Mouse (Mus musculus) forebrain, embryonic 13.5 days (tissue): Measurements from ENCODE around the gene Defa22. TPM values are rescaled to one million over a fixed set of nuclear protein-coding genes. Genes with fewer than 3 reads are reported as not detected.
"Not testable (repeated sequence)": the region's sequence is repeated elsewhere in the genome, so short reads cannot be mapped to it uniquely, and the experiment has no call there.

Source experiments
- ATAC-seq: fragments of 200-750 bp; cut with Nextera tagmentation; 2 replicates; pipeline ENCODE4 v1.8.0; 2017
- H3K27ac ChIP-seq: fragments of 300-500 bp; sonication (generic); 2 replicates; pipeline ENCODE4 v1.5.1; 2015; ENCODE audit warnings: inconsistent platforms, mild to moderate bottlenecking, moderate library complexity
- H3K27me3 ChIP-seq: fragments of 300-500 bp; sonication (generic); 2 replicates; pipeline ENCODE4 v1.6.1; 2015; ENCODE audit warnings: mild to moderate bottlenecking, inconsistent platforms
- H3K36me3 ChIP-seq: fragments of 300-500 bp; sonication (generic); 2 replicates; pipeline ENCODE4 v1.6.1; 2015; ENCODE audit warnings: mild to moderate bottlenecking, inconsistent platforms; ENCODE audit not compliant: poor library complexity, severe bottlenecking
- H3K4me1 ChIP-seq: fragments of 300-500 bp; sonication (generic); 2 replicates; pipeline ENCODE4 v1.6.1; 2015; ENCODE audit warnings: inconsistent platforms
- H3K4me2 ChIP-seq: fragments of 300-500 bp; sonication (generic); 2 replicates; pipeline ENCODE4 v1.6.1; 2015; ENCODE audit warnings: inconsistent platforms, mild to moderate bottlenecking, moderate library complexity
- H3K4me3 ChIP-seq: fragments of 300-500 bp; sonication (generic); 2 replicates; pipeline ENCODE4 v1.5.1; 2015; ENCODE audit warnings: mild to moderate bottlenecking, inconsistent platforms
- H3K9ac ChIP-seq: fragments of 300-500 bp; sonication (generic); 2 replicates; pipeline ENCODE4 v1.6.1; 2015; ENCODE audit warnings: mild to moderate bottlenecking, inconsistent platforms
- H3K9me3 ChIP-seq: fragments of 300-500 bp; sonication (generic); replicated peaks from 2 replicates; pipeline ENCODE4 v1.6.1; 2016; ENCODE audit warnings: inconsistent platforms
- WGBS: fragments of 180-500 bp; shearing (Covaris S2); methylation state at CpG from one replicate; pipeline ENCODE4 v1.1.7; 2015; 5-methylcytosine and 5-hydroxymethylcytosine counted together
- polyA plus RNA-seq: library from polyadenylated mRNA; unstranded; fragments of >200 nt; fragmentation: Nextera tagmentation; extraction: Ambion mirVana; gene quantifications from 2 replicates; pipeline ENCODE4 v1.2.1, GENCODE M21; 2015

Gene Defa22
- not detected in 2 replicates for polyA plus RNA-seq

DNA sequence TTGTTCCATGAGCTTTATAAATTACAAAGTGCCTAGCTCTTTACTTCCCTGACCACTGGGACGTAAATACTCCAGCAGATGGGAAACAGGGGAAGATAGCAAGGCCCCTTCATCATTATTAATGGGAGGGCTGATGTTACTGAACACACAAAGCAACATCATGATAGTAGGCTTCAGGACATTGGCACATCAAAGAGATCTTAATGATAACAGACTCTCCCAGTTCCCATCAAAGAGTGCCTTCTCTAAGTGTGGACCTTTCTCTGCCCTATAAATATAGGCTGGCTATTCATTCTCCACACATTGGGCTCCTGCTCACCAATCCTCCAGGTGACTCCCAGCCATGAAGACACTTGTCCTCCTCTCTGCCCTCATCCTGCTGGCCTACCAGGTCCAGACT, at the start of gene Defa22:
Gene Defa22 (plus strand): TSS at position 301 of the 400 bp plus-strand sequence.
- H3K4me2 ChIP-seq, H3K4me1 ChIP-seq, ATAC-seq, H3K27ac ChIP-seq, H3K4me3 ChIP-seq, H3K36me3 ChIP-seq, H3K9ac ChIP-seq, H3K27me3 ChIP-seq, H3K9me3 ChIP-seq: not testable (repeated sequence)
- no CpG with 5 or more reads among the region's 1 CpGs for whole genome bisulfite sequencing

GRCm38 (mm10) chr8:21134342-21134741, 27.7 kb upstream of the Defa22 start, which contains the start of gene Defa30:
Gene Defa30 (plus strand): TSS chr8:21134642.
- not testable (repeated sequence) for H3K4me3 ChIP-seq, H3K27ac ChIP-seq, ATAC-seq, H3K4me1 ChIP-seq, H3K9ac ChIP-seq, H3K9me3 ChIP-seq, H3K4me2 ChIP-seq, H3K36me3 ChIP-seq, H3K27me3 ChIP-seq
- WGBS = 58% methylated on average over 3 of the region's 3 CpGs

GRCm38 (mm10) chr8:21191314-21191713, 29.2 kb downstream of the Defa22 start, which contains the start of gene Defa31:
Gene Defa31 (plus strand): TSS chr8:21191614.
- not testable (repeated sequence) for H3K36me3 ChIP-seq, H3K4me1 ChIP-seq, H3K9me3 ChIP-seq, H3K4me3 ChIP-seq, ATAC-seq, H3K27ac ChIP-seq, H3K4me2 ChIP-seq, H3K27me3 ChIP-seq, H3K9ac ChIP-seq
- WGBS = no CpG with 5 or more reads among the region's 1 CpGs

- not testable (repeated sequence) for H3K9me3 ChIP-seq, H3K4me3 ChIP-seq, H3K27me3 ChIP-seq, H3K4me1 ChIP-seq, H3K36me3 ChIP-seq, ATAC-seq, H3K27ac ChIP-seq, H3K9ac ChIP-seq, H3K4me2 ChIP-seq
- WGBS = no CpG with 5 or more reads among the region's 1 CpGs
These were observed 39.2 kb downstream of the Defa22 start, which contains the start of gene Gm15293 for GRCm38 (mm10) chr8:21201261-21201660. Gene Gm15293 (plus strand): TSS chr8:21201561.

Other genes starting within 250 kb of the Defa22 start
- gene Gm6040, start 240.2 kb upstream of the Defa22 start, polyA plus RNA-seq = not detected in 2 replicates
- not detected in 2 replicates for gene AY761185, start 217.6 kb upstream of the Defa22 start, polyA plus RNA-seq
- not detected in 2 replicates for gene Defa21, start 136.7 kb upstream of the Defa22 start, polyA plus RNA-seq
- gene Defa23, start 107.2 kb upstream of the Defa22 start, polyA plus RNA-seq = not detected in 2 replicates
- gene Defa35, start 97.2 kb upstream of the Defa22 start, polyA plus RNA-seq = not detected in 2 replicates
- gene Defa25, start 77.8 kb upstream of the Defa22 start, polyA plus RNA-seq = not detected in 2 replicates
- not detected in 2 replicates for gene Gm14851, start 66.2 kb upstream of the Defa22 start, polyA plus RNA-seq
- gene Defa30, start 27.6 kb upstream of the Defa22 start, polyA plus RNA-seq = not detected in 2 replicates
- not detected in 2 replicates for gene Defa31, start 29.3 kb downstream of the Defa22 start, polyA plus RNA-seq
- gene Gm15293, start 39.3 kb downstream of the Defa22 start, polyA plus RNA-seq = not detected in 2 replicates
- gene Gm15292, start 87.5 kb downstream of the Defa22 start, polyA plus RNA-seq = not detected in 2 replicates
- not detected in 2 replicates for gene Defa27, start 153.3 kb downstream of the Defa22 start, polyA plus RNA-seq
- not detected in 2 replicates for gene Defa29, start 164.7 kb downstream of the Defa22 start, polyA plus RNA-seq
- gene Defa2, start 216.2 kb downstream of the Defa22 start, polyA plus RNA-seq = not detected in 2 replicates
- gene Defa33, start 229.5 kb downstream of the Defa22 start, polyA plus RNA-seq = not detected in 2 replicates